Mouse (Mus musculus) erythroblast, adult 5-6 weeks (primary cell): ENCODE data around the gene Gm11492. TPM values are rescaled to one million over a fixed set of nuclear protein-coding genes. Genes with fewer than 3 reads are reported as not detected.

ENCODE experiments used
- ATAC-seq: replicated peaks from 2 replicates; pipeline ENCODE4 v1.8.0; 2016; ENCODE audit warnings: moderate number of reproducible peaks, mild to moderate bottlenecking, moderate TSS enrichment, inconsistent platforms; ENCODE audit not compliant: poor library complexity, low FRiP score, severe bottlenecking
- total RNA-seq, 2 experiments: library from RNA; stranded (forward) in 1 of 2; stranded (reverse) in 1 of 2; fragments of 150-400 nt in 1 of 2; fragments of 200-764, 138-1000 nt in 1 of 2; gene quantifications; 2 replicates each; pipeline versions ENCODE4 v1.2.3 to v1.2.4; 2015 to 2017; ENCODE audit warnings: low replicate concordance in 2 of 2

Gene Gm11492
- total RNA-seq, 2 experiments from 2014 or later, result not detected

DNA sequence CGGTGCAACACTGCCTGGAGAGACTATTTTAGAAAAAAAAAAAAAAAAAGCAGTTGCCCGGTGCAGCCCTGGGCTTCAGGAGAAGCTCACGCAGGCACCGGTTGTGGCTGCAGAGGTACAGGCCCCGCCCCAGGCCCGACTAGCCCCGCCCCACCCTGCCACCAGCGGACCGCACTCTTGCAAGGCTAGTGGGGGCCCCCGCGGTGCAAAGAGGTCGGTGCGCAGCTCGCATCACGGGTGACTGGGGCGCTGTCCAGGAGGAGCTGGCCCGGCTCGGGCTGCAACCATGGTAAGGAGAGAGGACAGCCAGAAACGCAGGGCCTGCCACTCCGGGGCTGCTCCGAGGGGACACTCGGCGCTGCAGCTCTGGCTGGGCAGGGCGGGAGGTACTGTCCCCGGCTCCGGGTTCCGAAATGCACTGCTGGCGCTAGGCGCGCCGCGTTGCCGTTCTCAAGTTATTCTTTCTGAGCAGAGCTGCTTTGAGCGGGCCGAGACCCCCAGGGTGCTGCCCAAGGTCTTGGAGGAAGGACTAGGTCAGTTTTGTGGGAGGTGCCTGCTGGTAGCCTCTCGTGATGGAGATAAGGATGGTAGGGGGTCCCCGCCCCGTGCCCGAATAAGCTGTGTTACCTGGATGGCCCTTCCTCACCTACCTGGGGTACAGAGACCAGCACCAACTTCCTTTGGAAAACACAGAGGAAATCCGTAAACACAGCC is 12.0 kb downstream of the Gm11492 start:
- ATAC-seq, result peak; percentile 81

GRCm38 (mm10) chr11:87578963-87579601 is 12.6 kb downstream of the Gm11492 start:
- no peak for ATAC-seq

DNA sequence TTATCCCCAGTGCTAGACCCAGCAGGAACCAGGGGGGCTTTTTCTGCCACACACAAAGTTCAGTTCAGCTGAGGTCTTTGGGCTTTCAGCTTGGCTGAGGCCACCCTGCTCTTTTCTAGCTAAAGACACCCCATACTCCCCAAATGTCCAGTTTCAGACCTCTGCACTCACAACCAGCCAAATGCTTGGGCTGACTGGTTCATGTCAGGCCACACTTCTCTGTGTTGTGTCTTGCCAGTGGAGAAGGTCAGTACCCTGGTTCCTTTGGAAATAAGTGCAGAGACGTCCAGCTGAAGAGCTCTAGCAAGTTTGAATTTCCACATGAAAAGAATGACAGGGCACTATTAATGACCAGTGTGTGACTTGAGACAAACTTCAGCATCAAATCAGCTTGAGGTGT is 13.3 kb downstream of the Gm11492 start:
- no peak for ATAC-seq

GRCm38 (mm10) chr11:87580543-87581085 is 14.2 kb downstream of the Gm11492 start:
- no peak for ATAC-seq

- no peak for ATAC-seq
These were observed 14.9 kb downstream of the Gm11492 start for GRCm38 (mm10) chr11:87581161-87581865.

DNA sequence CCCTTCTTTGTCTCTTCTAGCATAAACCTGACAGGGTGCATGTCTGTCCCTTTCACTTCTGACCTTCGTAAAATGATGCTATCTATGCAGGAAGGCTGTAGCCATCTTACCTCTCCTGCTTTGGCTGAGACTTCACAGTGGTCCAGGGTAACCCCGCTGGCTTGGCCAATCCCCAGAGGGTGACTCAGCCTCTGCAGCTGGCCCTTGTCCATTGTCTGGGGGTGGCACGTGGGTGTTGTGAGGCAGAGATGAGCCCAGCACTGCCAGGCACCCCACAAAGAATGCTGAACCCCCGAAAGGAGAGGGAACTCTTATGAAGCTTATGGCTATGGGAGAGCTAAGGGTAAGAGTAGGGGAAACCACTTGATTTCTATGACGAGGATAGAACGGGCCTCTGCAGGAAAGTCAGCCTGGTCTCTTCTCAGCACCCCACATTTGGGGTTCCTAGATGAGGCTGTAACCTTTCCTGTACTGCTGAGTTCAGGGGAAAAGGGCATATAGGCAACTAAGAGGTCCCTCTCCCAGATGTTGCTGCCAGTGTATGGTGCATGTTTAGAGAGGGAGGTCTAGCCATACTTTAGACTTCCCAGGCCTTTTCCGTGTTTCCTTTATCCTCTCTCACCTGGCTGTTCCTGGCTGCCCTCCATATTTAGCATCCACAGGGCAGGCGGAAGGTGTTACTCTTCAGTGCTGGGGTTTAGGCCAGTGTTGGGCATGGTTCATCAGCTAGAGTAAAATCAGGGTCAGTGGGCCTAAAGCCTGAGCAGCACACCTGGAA is 15.7 kb downstream of the Gm11492 start:
- no peak for ATAC-seq

- ATAC-seq, result no peak
These were observed 17.0 kb downstream of the Gm11492 start for GRCm38 (mm10) chr11:87583291-87584034.

DNA sequence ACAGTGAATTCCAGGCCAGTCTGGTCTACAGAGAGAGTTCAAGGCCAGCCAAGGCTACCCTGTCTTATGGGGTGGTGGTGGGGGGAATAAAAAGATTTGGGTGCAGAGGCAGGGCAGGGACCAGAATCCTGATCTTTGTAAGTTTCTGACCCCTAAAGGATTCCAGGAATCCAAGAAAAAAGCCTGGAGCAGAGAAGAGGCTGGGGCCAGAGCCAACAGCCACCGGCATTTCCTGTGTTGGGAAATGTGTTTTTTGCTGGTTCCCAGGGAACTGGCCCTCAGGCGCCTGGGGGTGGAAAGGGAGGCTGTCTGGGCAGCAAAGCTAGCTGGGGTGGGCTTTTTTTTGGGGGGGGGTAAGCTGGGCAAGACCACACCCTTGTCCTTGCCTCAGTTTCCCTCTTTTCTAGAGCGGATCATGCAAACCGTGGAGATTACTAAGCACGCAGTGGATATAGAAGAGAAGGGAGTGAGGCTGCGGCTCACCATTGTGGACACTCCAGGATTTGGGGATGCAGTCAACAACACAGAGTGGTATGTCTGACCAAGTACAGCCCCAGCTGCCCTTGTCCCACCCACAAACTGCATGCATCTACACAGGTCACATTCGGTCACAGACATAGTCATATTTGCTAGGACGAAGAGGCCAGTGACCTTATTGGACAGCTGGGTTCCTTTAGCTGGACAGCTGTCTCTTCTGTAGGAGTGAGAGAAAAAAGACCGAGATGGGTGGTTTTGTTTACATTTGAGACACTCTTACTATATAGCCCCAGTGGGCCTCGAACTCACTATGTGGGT is 18.5 kb downstream of the Gm11492 start:
- ATAC-seq, result no peak

GRCm38 (mm10) chr11:87587211-87587874 is 20.9 kb downstream of the Gm11492 start:
- no peak for ATAC-seq

- no peak for ATAC-seq
These were observed 23.2 kb downstream of the Gm11492 start for GRCm38 (mm10) chr11:87589605-87590004.

GRCm38 (mm10) chr11:87590841-87591525 is 24.5 kb downstream of the Gm11492 start:
- peak; percentile 16; the same call in 1 of the 2 replicates for ATAC-seq

- ATAC-seq, result peak; percentile 87
These were observed 25.3 kb downstream of the Gm11492 start, which contains the start of gene Mtmr4 for GRCm38 (mm10) chr11:87591526-87592353. Gene Mtmr4, plus strand, starts transcription at chr11:87592162.

GRCm38 (mm10) chr11:87592354-87592695 is 25.9 kb downstream of the Gm11492 start:
- peak; percentile 41 for ATAC-seq

- no peak for ATAC-seq
These were observed 26.5 kb downstream of the Gm11492 start for GRCm38 (mm10) chr11:87592713-87593598.

DNA sequence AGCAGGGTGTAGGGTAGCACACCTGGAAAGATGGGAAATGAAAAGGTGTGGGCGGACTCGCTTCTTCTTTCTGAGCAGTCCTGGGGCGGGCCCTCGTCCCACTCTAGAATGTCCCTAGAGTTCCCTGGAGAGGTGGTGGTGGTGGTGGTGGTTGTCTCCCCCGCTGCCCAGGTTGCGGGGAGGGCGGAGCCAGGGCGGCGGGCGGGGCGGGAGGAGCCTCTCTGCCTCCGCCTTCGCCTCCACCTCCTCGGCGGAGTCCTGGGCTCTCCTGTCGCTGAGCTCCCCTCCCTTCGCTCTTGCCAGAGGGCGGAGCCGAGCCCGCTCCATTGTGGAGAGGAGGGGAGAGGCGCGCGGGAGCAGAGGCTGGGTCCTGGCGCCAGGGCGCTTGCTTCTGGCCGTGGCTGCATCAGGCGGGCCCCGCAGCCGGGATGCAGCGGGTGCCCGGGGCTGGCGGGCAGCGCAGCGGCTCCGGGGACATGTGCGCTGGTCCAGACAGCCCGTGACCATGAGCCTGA is 28.9 kb downstream of the Gm11492 start:
- peak; percentile 51 for ATAC-seq
